Mouse (Mus musculus) splenic B cell, adult 2 months (primary cell): Measurements from ENCODE around the gene Mov10l1.

Experiments used
- DNase-seq: peaks from one replicate; pipeline ENCODE4 v3.0.0-alpha.2; 2011; ENCODE audit warnings: low read depth, low spot score
- H3K27me3 ChIP-seq: 2 replicates; pipeline ENCODE4 v1.6.1; 2012; ENCODE audit warnings: mild to moderate bottlenecking, low read length, moderate library complexity, mixed read lengths; ENCODE audit not compliant: control insufficient read depth, poor library complexity, insufficient read depth, severe bottlenecking
- H3K36me3 ChIP-seq: 2 replicates; pipeline ENCODE4 v1.6.1; 2012; ENCODE audit warnings: mild to moderate bottlenecking, low read length, moderate library complexity, mixed read lengths; ENCODE audit not compliant: control insufficient read depth, poor library complexity, insufficient read depth, severe bottlenecking

Gene Mov10l1

DNA sequence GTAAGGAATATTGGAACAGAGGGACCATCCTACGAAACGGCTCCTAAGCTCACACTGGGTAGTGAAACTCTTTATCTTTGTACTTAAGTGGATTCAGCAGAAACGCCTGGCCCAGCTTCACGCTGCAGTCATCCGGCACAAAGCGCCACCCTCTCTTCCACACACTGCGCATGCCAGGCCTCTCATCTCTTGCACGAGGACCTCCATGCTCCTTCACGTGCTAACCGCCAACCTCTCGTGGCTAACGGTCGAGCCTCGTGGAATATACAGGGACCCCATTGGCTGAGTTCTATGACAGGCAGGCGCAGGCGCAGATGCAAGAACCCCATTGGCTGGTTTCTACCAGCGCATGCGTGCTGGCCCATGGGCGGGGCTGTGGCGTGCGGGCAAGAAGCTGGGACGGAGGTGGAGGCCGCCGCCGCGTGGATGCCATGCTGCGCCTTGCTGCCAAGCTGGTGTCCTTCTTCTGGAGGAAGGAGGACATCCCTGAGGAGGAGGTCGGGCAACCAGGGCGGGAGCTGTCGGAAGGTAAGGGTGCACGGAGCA is at the start of gene Mov10l1:
Gene Mov10l1 (plus strand): TSS at position 376 of the 546 bp plus-strand sequence.
- Histone ChIP-seq H3K27me3 (no peaks in the 10 kb centered on the region), H3K36me3 (no peaks in the 10 kb centered on the region)
- no peak for DNase-seq

DNA sequence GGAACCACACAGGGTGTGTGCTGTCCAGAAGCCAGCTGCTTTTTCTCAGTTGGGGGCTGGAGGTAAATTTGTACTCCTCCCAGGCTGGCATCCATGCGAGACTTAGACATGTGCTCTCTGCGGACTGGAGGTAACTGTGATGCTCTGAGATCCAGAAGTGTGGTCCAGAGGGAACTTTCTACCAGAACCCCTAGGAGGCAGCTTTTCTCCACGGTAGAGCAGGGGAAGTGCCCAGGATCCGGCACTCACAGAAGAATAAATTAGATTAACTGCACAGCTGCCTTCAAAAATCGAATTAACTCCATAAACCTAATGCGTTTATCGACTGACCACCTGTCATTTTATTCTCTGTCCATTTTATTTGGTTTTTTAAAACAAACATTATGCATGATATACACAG is 48.6 kb upstream of the Mov10l1 start:
- Histone ChIP-seq H3K36me3 (no peaks in the 10 kb centered on the region), H3K27me3 (no peaks in the 10 kb centered on the region)
- no peak for DNase-seq

DNA sequence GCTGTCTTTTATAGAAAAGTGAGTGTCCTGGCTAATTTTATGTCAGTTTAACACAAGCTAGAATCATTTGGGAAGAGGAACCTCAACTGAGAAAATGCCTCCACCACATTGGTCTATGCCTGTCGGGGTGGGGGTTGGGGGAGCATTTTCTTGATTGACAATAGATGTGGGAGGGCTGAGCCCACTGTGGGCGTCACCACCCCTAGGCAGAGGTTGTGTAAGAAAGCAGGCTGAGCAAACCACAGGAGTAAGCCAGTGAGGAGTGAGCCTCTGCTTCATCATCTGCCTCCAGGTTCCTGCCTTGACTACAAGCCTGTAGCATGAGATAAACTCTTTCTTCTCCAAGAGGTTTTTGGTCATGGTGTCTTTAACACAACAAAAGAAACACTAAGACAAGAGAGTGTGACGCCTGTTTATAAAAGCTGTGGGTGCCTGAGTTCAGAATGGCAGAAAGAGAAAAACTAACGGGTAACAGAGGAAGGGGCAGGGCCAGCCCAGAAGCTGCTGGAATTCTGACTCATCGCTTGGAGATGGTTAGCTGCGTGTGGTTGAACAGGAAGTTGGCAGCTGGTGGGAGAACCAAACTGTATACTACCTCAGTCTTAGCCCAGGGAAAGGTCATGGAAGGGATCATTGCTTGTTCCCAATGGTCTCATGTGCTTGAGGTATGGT is 46.0 kb upstream of the Mov10l1 start:
- H3K27me3 ChIP-seq: no peaks in the 10 kb centered on the region
- no peaks in the 10 kb centered on the region for H3K36me3 ChIP-seq
- DNase-seq: no peak

DNA sequence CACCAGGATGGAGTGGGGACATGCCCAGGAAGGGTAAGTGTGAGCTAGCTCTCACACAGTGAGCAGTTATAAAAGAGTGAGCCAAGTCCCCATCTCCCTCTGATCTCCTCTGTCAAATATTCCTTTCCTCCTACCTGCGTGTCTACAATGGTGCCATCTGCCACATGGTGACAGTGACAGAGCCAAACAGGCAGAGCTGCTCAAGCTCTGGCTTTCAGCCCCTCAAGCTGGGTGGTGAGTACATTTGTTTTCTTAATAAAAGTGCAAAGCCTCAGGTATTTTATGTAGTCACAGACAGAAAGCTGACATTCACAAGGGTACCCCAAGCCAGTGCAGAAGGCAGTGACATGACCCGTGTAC is 45.4 kb upstream of the Mov10l1 start:
- DNase-seq: no peak
- H3K36me3 ChIP-seq: no peaks in the 10 kb centered on the region
- H3K27me3 ChIP-seq: no peaks in the 10 kb centered on the region

DNA sequence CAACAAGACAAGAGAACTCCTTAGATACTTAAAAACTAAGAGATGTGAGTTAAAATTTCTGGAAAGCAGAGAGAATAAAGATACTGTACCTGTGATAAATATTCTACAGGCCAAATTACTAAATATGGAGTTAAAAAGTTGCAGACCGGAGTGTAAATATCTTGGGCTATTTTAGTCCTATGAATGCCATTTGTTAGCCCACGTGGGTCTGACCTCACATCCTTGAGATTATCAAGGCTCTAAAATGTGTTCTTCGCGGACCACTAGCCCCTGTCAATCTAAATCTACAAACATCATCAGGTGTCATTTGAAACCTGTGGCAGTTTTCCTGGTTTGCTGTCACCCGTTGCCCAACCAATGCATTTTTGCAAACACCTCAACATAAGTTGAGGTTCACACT is 39.9 kb upstream of the Mov10l1 start:
- DNase-seq: no peak
- Histone ChIP-seq H3K36me3 (no peaks in the 10 kb centered on the region), H3K27me3 (no peaks in the 10 kb centered on the region)

DNA sequence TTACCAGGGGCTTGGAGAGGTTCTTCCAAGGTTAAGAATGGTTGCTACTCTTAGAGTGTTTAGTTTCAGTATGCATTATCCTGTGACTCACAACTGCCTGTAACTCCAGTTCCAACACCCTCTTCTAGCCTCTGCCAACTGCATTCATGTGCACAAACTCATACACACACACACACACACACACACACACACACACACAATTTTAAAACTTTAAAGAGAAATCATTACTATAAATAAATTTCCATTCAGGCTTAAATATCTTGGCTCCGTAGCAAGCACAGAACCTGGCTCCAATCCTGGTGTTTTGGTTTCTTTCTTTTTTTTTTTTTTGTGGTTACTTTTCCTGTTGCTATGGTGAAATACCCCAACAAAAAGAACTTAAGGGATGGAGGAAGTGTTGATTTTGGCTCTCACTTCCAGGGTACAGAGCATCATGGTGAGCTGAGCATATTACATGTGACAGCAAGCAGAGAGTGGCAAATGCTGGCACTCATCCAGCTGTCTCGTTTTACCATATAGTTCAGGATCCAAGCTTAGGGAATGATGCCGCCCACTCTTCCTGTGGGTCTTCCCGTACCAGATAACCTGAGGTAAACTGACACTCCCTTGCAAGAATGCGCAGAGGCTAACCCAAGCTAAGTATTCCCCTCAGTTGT is 38.7 kb upstream of the Mov10l1 start:
- DNase-seq: no peak
- Histone ChIP-seq H3K36me3 (no peaks in the 10 kb centered on the region), H3K27me3 (no peaks in the 10 kb centered on the region)

DNA sequence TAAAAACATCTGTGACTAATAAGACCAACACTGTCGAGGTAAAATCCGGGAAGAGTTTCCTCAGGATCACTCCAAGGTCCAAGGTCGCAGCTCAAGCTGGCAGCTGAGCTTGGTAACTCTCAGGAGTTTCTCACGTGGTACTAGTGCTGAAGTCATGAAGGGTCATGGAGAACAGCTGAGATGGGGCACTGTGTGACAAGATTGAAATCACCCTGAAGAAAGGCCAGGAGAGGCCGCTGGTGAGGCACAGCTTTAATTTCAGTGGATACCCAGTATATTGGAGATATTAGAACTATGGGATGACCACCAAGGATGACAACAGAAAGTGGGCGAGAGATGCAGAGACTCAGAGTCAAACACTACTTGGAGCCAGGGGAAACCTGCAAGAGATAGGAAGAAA is 35.9 kb upstream of the Mov10l1 start:
- DNase-seq: no peak
- no peaks in the 10 kb centered on the region for H3K27me3 ChIP-seq

DNA sequence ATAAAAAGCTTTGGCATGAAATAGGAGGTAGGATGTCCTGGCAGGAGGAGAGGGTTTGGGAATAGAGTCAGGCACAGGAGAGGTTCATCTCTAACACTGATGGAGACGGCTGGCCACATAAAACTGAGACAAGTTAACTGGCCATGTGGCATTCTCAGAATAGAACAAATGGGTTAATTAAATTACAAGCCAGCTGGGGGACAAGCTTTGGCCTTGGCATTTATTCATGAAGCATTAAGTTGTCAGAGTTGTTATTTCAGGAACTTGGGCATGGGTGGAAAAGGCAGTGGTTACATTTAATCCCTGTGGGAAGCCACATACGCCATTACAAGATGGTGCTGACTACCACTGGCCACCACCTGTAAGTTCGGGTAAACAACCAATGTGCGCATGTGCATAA is 31.5 kb upstream of the Mov10l1 start:
- Histone ChIP-seq H3K36me3 (no peaks in the 10 kb centered on the region), H3K27me3 (no peaks in the 10 kb centered on the region)
- DNase-seq: no peak

More for the DNA sequence above, 35.9 kb upstream of the Mov10l1 start:
- no peaks in the 10 kb centered on the region for H3K36me3 ChIP-seq

DNA sequence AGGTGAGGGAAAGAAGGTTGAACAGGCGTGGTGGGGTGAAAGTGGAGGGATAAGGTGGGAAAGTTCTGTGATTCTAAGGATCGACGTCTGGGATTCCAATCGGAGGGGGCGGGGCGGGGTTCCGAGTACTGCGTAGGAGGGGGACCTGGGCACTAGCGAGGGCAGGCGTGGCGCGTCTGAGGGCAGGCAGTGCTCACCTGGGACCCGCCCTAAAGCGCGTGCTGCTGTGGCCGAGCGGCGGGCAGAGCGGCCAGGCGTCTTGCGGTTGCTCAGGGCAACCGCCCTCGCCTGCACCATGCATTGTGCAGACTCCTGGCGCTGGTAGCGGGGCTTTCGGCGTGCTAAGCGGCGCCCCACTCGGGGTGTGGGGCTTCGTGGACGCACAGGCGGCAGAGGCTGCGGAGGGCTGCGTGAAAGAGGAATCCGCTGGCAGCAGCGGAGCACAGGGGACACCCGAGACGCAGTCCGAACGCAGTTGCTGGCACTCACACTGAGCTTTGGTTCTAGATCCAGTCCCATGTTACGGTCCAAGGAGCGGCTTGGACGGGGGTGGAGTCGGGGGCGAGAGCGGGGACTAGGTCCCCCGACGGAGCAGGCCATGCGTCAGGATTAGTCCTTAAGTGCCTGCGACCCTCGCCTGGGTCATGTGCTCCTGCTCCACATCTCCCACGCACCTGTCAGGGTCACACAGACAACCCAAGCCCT is 28.2 kb upstream of the Mov10l1 start, which contains the start of gene Ttll8:
Gene Ttll8 (minus strand): TSS at position 51 of the 705 bp plus-strand sequence.
- no peaks in the 10 kb centered on the region for H3K27me3 ChIP-seq
- no peak for DNase-seq
- no peaks in the 10 kb centered on the region for H3K36me3 ChIP-seq

DNA sequence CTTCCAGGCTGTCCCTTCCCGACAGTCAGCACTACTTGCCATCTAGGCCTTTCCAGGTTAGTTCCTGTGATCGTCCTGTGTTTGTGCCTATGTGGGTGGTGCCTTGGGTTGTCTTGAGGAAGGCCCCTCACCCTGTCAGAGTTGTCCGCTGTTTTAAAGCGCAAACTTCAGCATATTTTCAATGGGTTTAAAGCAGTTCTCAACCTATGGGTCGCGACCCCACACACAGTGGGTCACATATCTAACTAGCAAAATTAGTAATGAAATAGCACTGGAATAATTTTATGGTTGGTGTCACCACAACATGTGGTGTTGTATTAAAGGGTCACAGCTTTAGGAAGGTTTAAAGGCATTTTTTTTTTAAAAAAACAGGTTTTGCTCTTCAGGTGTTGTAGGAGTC is 27.4 kb upstream of the Mov10l1 start:
- Histone ChIP-seq H3K36me3 (no peaks in the 10 kb centered on the region), H3K27me3 (no peaks in the 10 kb centered on the region)
- DNase-seq: no peak

DNA sequence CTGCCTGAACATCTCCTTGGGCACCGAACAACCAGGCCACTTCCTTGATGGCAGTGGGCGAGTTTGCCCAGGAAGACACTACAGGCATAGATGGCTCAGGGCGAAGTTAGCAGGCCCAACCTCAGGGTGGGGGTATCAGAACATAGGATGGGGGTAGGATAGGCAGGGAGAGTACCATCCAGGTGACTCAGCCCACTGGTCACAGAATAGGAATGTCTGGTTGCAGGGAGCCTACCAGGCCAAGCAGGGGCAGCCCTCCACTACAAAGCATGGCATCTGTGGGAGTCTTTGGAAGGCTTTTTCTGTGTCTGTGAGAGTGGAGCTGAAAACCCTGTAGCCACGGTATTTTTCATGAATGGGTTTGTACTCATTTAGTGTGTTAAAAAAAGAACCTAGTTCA is 25.2 kb upstream of the Mov10l1 start:
- no peaks in the 10 kb centered on the region for H3K36me3 ChIP-seq
- no peaks in the 10 kb centered on the region for H3K27me3 ChIP-seq
- no peak for DNase-seq

DNA sequence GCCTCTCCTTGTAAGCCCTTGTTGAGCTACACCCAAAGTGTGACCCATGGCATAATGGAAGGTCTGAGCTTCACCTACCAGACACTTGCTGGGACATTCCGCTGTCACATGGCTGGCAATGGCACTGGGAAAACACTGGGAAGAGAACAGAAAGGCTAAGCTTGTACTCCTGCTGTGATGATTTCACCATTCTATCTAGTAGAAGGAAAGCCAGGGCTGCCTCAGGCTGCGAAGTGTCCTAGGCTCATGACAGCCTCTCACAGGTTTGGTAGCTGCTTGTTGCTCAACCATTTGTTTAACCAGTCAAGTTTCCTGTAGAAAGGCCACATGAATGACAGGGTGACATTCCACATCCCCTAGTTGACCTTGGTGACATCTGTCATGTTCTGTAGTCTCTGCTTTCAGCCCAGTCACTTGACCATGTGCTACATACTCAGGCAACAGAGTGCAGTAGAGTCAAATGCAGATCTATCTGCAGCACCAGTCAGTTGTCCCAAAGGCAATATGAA is 18.6 kb upstream of the Mov10l1 start:
- Histone ChIP-seq H3K27me3 (no peaks in the 10 kb centered on the region), H3K36me3 (no peaks in the 10 kb centered on the region)
- DNase-seq: no peak

DNA sequence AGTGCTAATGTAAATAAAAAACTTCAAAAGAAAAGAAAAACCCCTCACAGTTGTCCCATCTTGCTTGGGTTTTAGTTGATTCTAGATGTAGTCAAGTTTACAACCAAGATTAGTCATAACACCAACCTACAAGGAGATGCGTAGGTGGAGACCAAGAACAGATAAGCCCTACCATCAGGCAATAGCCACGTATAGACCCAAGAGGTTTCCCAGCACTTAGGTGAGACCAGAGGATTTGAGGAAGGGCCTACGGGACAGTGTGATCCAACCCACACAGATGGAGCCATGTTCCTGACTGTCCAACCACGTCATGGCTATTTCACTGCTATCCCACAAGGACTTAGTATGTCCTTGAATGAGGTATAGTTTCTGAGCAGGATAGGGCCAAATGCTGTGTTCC is 10.4 kb upstream of the Mov10l1 start:
- DNase-seq: no peak
- H3K36me3 ChIP-seq: no peaks in the 10 kb centered on the region
- H3K27me3 ChIP-seq: no peaks in the 10 kb centered on the region

DNA sequence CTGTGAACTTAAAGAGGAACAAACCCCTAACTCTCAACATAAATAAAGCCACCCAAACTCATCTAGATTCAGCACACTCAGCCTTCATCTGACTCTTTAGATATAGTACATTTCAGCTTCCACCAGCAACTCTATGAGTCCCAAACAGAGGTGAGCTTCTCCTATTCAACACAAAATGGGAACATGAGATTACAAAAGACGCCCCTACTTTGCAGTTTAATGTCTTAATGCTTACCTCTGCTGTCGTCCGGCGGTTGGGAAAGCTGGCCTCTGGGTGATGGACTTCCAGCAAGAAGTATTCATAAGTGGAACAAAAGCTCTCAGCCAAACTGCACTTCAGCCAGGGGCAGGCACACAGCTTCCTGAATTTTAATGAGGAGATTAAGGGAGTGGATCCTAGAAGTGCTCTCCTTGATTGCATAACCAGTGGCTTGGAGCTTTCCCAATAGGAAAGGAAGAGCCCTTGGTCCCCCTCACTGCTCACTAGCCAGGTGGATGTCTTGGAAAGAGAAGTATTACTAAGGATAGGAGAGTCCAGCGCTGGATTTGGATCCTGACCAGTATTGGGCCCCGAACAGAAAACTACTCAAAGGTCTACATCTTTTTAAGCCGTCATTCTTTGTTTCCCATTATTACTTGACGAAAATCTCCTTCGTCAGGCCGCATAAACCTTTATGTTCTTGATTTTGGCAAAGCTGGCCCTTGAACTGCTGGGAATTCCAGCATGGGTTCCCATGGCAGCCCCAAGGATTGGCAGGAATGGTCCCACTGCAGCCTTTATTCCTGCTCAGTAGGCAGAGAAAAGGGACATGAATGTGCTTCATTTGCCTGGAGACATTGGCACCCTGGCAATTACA is 4.2 kb upstream of the Mov10l1 start, which contains the start of gene Mlc1:
Gene Mlc1 (minus strand): TSS at position 727 of the 857 bp plus-strand sequence.
- Histone ChIP-seq H3K36me3 (no peaks in the 10 kb centered on the region), H3K27me3 (no peaks in the 10 kb centered on the region)
- DNase-seq: no peak
